Mouse (Mus musculus): ENCODE data around the gene Mlx. TPM values are rescaled to one million over a fixed set of nuclear protein-coding genes. Genes with fewer than 3 reads are reported as not detected.

Gene Mlx
- polyA plus RNA-seq, 1 experiment = 53.1 TPM

- no peak overlapping the region for H3K4me3 ChIP-seq (ENCODE audit: insufficient read depth, low read length)
- no peak for TF ChIP-seq POLR2A (IDR thresholded peaks at IDR 0.05; ENCODE audit: extremely low read depth, insufficient read depth, low read length)
- peak; percentile 23; the same call in 1 of the 2 replicates for TF ChIP-seq CTCF (IDR thresholded peaks at IDR 0.05; ENCODE audit: extremely low read depth, insufficient read depth, low read length)
- peaks cover 12% of the 10 kb centered on the region for H3K4me1 ChIP-seq (ENCODE audit: control insufficient read depth, insufficient read depth, low read length)
- no peak overlapping the region for H3K27ac ChIP-seq (ENCODE audit: insufficient read depth, low read length)
These were observed 33.1 kb upstream of the Mlx start for GRCm38 (mm10) chr11:101053974-101054373.

DNA sequence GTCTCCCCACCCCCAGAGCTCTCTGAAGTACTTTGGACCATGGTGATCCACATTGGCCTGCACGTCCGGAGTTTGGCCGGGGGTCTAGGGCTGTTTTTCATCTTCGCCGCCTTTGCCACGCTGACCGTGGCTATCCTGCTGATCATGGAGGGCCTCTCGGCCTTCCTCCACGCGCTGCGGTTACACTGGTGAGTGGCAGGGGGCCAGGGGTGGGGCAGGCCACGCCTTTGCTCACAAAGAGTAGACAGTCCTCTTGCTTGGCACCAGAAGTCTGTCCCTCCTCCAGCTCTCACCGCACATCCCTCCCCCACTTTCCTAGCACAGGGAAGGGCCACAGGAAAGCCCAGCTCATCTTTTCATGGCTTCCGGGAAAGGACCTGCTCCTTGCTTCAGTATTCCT, 31.7 kb upstream of the Mlx start:
- H3K4me3 ChIP-seq (ENCODE audit: insufficient read depth, low read length) = no peak overlapping the region
- no peak overlapping the region for H3K27ac ChIP-seq (ENCODE audit: insufficient read depth, low read length)
- TF ChIP-seq CTCF (IDR thresholded peaks at IDR 0.05; ENCODE audit: extremely low read depth, insufficient read depth, low read length) = no peak
- no peak for TF ChIP-seq POLR2A (IDR thresholded peaks at IDR 0.05; ENCODE audit: extremely low read depth, insufficient read depth, low read length)
- H3K4me1 ChIP-seq (ENCODE audit: control insufficient read depth, insufficient read depth, low read length) = peaks cover 7% of the 10 kb centered on the region

DNA sequence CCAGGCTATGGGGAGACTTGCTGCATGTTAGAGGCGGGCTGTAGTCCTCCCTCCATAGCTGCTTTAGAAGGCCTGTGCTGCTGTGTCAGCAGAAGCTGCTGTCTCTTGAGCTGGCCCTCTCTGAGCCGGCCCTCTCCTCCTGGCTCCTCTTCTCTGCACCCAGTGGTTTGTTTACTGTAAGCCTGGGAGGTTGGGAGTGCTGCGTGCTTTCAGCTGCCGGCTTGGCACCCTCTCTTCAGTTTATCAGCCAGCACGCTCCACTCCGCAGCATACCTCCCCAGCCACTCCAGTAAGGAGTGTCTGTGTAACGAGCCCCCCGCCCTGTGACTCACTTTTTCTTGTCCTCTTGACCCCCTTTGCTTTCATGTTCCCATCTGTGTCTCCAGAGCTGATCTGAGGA, 30.2 kb upstream of the Mlx start:
- H3K4me1 ChIP-seq (ENCODE audit: control insufficient read depth, insufficient read depth, low read length) = peaks cover 6% of the 10 kb centered on the region; the same call in 1 of the 2 replicates
- H3K27ac ChIP-seq (ENCODE audit: insufficient read depth, low read length) = peak overlapping the region; percentile 43; the same call in 1 of the 2 replicates
- TF ChIP-seq POLR2A (IDR thresholded peaks at IDR 0.05; ENCODE audit: extremely low read depth, insufficient read depth, low read length) (no peak), CTCF (IDR thresholded peaks at IDR 0.05; ENCODE audit: extremely low read depth, insufficient read depth, low read length) (no peak)
- no peak overlapping the region for H3K4me3 ChIP-seq (ENCODE audit: insufficient read depth, low read length)

DNA sequence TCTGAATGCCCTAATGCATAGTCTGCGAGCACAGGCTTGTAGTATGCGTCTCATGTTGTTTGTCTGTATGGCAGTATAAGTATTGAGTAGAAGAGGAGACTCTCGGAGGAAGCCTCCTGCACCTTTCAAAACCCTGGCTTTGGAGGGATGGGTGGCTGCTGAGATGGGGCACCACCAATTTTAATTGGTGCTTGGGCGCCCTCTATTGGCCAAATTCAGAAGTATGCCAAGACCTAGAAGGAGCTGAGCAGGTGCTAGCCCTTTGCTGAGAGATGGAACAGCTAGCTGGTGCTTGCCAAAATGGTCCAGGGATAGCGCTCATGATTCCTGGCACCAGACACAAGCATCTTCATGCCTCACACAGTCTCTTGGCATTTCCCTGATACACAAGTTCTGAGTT, 29.2 kb upstream of the Mlx start:
- no peak for TF ChIP-seq POLR2A (IDR thresholded peaks at IDR 0.05; ENCODE audit: extremely low read depth, insufficient read depth, low read length)
- TF ChIP-seq CTCF (IDR thresholded peaks at IDR 0.05; ENCODE audit: extremely low read depth, insufficient read depth, low read length) = peak; percentile 74
- H3K27ac ChIP-seq (ENCODE audit: insufficient read depth, low read length) = peak overlapping the region; percentile 35; the same call in 1 of the 2 replicates
- H3K4me1 ChIP-seq (ENCODE audit: control insufficient read depth, insufficient read depth, low read length) = peaks cover 6% of the 10 kb centered on the region; the same call in 1 of the 2 replicates
- no peak overlapping the region for H3K4me3 ChIP-seq (ENCODE audit: insufficient read depth, low read length)

DNA sequence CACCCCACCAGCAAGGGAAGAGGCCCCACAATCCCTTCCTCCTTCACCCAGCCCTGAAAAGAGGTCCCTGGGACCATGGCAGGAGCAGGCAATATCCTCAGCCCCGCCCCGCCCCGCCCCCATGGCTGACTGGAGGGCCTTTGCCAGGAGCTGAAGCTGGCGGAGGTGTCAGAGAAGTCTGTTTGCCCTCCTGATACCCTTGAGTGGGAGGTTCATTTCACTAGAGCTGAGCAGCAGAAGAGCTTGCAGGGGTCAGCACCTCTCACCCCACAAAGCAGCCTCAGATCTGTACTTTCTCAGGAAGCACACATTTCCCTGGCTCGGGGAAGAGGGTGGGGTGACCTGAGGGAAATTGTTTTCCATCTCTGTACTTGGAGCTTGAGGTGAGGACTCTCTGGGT, 28.4 kb upstream of the Mlx start:
- H3K4me1 ChIP-seq (ENCODE audit: control insufficient read depth, insufficient read depth, low read length) = peaks cover 8% of the 10 kb centered on the region; the same call in 1 of the 2 replicates
- no peak for TF ChIP-seq POLR2A (IDR thresholded peaks at IDR 0.05; ENCODE audit: extremely low read depth, insufficient read depth, low read length)
- TF ChIP-seq CTCF (IDR thresholded peaks at IDR 0.05; ENCODE audit: extremely low read depth, insufficient read depth, low read length) = no peak
- H3K4me3 ChIP-seq (ENCODE audit: insufficient read depth, low read length) = no peak overlapping the region
- peak overlapping the region; percentile 35; the same call in 1 of the 2 replicates for H3K27ac ChIP-seq (ENCODE audit: insufficient read depth, low read length)

- Histone ChIP-seq H3K4me1 (ENCODE audit: control insufficient read depth, insufficient read depth, low read length) (peaks cover 8% of the 10 kb centered on the region; the same call in 1 of the 2 replicates), H3K4me3 (ENCODE audit: insufficient read depth, low read length) (no peak overlapping the region), H3K27ac (ENCODE audit: insufficient read depth, low read length) (peak overlapping the region; percentile 6)
- TF ChIP-seq CTCF (IDR thresholded peaks at IDR 0.05; ENCODE audit: extremely low read depth, insufficient read depth, low read length) = no peak
- no peak for TF ChIP-seq POLR2A (IDR thresholded peaks at IDR 0.05; ENCODE audit: extremely low read depth, insufficient read depth, low read length)
These were observed 27.6 kb upstream of the Mlx start for GRCm38 (mm10) chr11:101059473-101059872.

DNA sequence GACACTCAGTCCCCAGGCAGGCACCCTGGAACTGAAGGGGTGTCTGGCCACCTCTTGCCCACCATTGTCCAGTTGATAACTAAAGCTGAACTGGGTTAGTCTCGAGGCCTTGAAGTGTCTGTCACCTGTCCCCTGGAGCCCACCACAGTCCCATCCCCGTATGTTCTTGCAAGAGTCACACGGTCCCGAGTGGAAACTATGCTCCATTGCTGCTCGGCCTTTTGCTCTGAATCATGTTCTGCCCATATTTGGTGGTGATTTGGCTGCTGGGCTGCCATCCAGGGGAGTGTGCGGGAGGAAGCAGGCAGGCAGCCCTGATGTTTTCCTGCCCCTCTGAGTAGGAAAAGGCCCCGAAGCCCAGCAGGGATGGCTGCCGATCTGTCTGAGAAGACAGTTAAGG, 27.0 kb upstream of the Mlx start:
- Histone ChIP-seq H3K4me3 (ENCODE audit: insufficient read depth, low read length) (no peak overlapping the region), H3K27ac (ENCODE audit: insufficient read depth, low read length) (peak overlapping the region; percentile 61), H3K4me1 (ENCODE audit: control insufficient read depth, insufficient read depth, low read length) (peaks cover 8% of the 10 kb centered on the region; the same call in 1 of the 2 replicates)
- TF ChIP-seq CTCF (IDR thresholded peaks at IDR 0.05; ENCODE audit: extremely low read depth, insufficient read depth, low read length) (no peak), POLR2A (IDR thresholded peaks at IDR 0.05; ENCODE audit: extremely low read depth, insufficient read depth, low read length) (no peak)

DNA sequence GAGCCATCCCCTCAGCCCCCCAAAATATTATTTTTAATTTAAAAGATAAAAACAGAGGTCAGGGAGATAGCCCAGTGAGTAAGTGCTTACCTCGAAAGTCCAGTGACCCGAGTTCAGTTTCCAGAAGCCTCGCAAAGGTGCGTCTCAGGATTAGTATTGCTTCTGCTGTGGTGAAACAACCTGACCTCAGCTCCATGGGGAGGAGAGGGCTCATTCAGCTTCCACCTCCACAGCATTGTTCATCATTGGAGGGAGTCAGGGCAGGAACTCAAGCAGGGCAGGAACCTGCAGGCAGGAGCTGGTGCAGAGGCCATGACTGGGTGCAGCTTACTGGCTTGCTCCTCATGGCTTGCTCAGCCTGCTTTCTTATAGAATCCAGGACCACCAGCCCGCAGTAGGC, 26.0 kb upstream of the Mlx start:
- Histone ChIP-seq H3K4me1 (ENCODE audit: control insufficient read depth, insufficient read depth, low read length) (peaks cover 8% of the 10 kb centered on the region; the same call in 1 of the 2 replicates), H3K27ac (ENCODE audit: insufficient read depth, low read length) (no peak overlapping the region), H3K4me3 (ENCODE audit: insufficient read depth, low read length) (no peak overlapping the region)
- no peak for TF ChIP-seq POLR2A (IDR thresholded peaks at IDR 0.05; ENCODE audit: extremely low read depth, insufficient read depth, low read length)
- no peak for TF ChIP-seq CTCF (IDR thresholded peaks at IDR 0.05; ENCODE audit: extremely low read depth, insufficient read depth, low read length)

DNA sequence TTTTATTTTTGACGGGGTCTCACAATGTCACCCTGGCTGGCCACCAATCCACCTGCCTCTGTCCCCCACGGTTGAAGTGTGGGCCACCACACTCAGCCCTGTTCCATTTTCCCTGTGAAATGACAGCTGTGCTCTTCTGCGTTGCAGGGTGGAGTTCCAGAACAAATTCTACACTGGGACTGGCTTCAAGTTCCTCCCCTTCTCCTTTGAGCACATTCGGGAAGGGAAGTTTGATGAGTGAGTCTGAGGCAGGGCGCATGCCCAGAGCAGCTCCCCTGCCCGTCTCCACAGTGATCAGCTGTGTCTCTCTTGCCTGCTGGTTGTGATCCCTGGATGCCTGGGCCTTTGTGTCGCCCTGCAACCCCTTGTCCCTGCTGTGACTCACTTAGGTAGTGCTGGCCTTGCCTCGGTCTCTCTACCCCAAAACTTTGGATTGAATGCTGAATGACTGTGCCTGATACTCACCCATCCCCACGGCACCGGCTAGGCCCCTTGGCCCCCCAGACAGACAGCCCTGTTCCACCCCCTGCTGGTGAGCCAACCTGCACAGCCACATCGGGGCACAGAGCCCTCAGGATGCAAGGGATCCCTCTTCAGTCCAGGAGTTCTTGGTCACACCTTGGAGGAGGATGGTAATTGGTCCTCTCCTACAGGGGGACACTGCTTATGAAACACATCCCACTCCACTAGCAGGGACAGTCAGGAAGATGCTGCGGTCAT, 24.8 kb upstream of the Mlx start:
- TF ChIP-seq POLR2A (IDR thresholded peaks at IDR 0.05; ENCODE audit: extremely low read depth, insufficient read depth, low read length) (no peak), CTCF (IDR thresholded peaks at IDR 0.05; ENCODE audit: extremely low read depth, insufficient read depth, low read length) (no peak)
- Histone ChIP-seq H3K27ac (ENCODE audit: insufficient read depth, low read length) (peak overlapping the region; percentile 12; the same call in 1 of the 2 replicates), H3K4me3 (ENCODE audit: insufficient read depth, low read length) (no peak overlapping the region), H3K4me1 (ENCODE audit: control insufficient read depth, insufficient read depth, low read length) (peaks cover 8% of the 10 kb centered on the region; the same call in 1 of the 2 replicates)

Data from cortical plate, adult 2 months (tissue).